Mouse (Mus musculus) megakaryocyte progenitor cell, adult 5-6 weeks (primary cell): Measurements from ENCODE around the gene Gm20388. TPM values are rescaled to one million over a fixed set of nuclear protein-coding genes. Genes with fewer than 3 reads are reported as not detected.

ENCODE experiments used
- ATAC-seq: replicated peaks from 2 replicates; pipeline ENCODE4 v1.8.0; 2016; ENCODE audit warnings: mild to moderate bottlenecking, moderate TSS enrichment, inconsistent platforms; ENCODE audit not compliant: poor library complexity
- total RNA-seq, 2 experiments: library from RNA; stranded (forward) in 1 of 2; stranded (reverse) in 1 of 2; fragments of 157-497, 149-512 nt in 1 of 2; fragments of 200-1000 nt in 1 of 2; gene quantifications; 2 replicates each; pipeline versions ENCODE4 v1.2.3 to v1.2.4; 2015 to 2017

Gene Gm20388
- total RNA-seq, 2 experiments from 2014 or later: 18.6 TPM; not detected in 1

DNA sequence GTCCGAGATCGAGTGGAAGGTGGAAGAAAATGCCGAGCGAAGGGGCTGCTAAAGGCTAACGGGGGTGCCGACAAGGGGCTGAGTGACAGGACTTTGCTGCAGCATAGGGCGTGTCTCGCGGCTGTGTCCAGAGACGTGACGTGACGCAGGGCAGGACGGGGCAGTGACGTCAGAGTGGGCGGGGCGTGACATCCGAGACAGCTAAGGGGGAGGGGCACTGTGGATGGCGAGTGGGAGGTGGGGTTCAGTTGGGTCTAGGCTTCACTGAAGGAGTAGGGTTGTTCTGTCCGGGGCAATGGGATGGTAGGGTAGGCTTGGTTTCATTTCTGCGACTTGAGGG, 3463.6 kb downstream of the Gm20388 start:
- peak; percentile 81 for ATAC-seq

DNA sequence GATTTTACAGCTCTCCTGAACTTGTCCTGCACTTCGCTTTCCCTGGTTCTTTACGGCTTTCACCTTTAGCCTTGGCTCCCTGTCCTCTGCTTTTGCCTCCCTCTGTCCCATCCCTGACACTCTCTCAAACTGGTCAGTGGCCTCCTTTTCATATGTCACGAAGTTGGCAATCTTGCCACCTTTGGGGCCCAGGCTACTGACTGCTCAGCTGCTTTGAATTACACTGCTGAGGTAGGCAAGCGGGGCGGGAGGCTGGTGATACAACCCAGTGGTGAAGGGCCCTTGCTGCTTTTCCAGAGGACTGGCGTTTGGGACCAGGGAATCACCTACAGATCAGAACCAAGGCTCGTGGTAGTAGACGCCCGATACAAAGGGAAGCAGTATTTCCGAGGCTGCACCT, 3465.1 kb downstream of the Gm20388 start:
- ATAC-seq: no peak

DNA sequence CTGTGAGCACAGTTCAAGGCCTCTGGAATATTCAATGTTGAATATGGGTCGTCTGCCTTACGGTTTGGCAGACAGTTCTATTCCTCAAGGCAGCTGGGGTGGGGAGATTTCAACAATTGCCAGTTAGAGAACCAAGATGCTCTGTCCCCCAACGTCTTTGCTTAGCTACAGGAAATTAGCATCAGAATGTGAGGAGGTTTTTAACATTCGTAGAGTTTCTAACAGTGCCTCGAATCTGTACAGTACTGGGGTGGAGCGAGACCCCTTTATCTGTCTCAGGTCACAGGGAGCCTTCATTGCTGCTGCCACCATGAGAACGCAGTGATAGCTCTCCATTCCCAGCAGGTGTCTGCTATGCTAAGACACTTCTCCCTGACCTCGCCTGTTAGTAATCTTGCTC, 3465.5 kb downstream of the Gm20388 start:
- no peak for ATAC-seq

DNA sequence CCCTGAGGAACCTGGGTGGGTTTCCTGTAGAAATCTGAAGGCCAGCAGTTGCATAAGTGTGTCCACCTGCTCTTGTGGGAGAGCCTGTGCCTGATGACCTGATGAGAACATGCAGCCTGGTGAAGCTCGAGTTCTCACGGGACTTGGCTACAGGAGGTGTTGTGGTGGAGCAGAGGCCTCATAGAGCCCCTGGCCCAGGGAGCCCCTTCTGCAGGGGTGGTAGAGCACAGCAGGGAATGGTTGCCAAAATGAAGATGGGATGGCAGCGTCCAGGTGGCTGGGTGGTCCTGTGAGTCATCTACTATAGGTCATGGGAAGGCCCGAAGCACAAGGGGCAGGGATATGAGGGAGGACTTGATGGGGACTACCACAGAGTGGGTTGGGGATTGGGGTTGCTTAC, 3471.1 kb downstream of the Gm20388 start:
- no peak for ATAC-seq

DNA sequence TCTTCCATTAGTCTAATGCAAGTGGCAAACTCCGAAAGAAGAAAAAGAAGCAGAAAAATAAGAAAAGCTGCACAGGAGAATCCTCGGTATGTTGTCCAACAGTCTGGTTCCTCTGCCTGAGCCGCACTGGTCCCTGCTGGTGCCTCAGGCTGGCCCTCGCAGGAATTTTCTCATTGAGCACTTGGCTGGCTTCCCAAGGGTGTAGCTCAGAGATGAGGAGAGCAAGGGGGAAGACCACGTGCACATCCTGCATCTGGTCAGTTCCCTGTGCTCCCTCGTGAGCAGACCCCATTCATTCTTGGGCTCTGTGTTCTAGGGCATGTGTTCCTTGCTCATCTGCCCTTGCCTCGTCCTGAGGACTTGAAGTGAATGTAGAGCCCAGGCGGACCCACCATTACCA, 3471.9 kb downstream of the Gm20388 start:
- no peak for ATAC-seq

DNA sequence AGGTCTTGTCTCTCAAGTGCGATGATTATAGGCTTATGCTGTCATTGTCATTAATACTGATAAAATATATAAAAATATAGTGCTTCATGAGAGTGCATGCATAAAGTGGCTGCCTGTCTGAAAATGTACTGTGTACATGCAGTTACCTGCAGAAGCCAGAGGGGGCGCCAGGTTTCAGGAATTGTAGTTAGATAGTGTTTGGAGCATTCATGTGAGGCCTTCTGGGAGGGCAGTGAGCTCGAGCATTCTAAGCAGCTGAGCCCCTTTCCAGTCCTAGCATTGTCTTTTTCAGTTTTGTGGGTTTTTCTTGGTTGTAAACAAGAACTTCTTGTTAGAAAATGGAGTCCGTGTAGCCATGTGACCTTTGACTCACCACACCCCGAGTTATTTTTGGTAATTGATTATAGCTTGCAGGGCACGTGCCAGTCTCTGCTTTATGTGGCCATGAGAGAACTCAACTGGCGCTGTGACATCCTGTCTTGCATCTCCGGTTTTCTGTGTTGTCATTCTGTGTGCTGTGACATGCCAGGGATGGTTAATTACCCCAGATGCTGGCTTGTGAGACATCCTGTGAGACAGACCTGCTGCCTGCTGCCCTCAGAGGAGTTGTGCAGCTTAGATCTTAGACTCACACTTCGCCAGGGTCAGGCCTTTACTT, 3474.4 kb downstream of the Gm20388 start:
- peak; percentile 85 for ATAC-seq

DNA sequence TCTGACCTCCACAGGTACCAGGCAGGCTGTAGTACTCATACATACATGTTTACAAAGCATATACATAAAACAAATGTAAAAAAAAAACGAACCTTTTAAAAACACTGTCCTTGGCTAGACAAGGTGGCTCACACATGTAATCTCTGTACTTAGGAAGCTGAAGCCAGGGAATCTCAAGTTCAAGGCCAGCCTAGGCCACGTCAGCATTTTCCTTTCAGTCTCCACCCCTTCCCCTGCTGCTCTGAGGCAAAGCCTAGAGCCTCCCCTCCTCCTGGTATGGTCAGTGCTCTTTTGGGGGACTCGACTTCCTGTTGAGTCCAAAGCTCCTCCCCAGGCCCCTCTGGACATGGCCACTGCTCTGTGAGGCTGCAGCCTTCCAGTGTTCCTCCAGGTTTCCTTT, 3476.4 kb downstream of the Gm20388 start:
- no peak for ATAC-seq

DNA sequence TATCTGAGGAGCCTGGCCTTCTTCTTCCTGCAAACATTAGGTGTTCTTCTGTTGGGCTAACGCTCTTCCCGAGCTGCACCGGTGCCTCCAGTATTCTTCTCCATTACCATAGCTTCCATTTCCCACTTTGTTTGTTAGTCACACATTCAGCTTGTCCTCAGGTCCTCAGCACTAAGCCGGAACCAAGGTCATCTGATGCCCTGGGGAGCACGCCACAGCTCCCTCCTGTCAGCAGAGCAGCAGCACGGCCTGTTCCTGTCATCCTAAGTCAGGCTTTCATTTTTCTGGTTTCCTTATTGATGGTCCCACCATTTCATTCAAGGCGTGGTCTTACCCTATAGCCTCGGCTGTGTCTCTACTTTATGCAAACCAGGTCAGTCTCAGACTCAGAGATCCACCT, 3477.2 kb downstream of the Gm20388 start:
- no peak for ATAC-seq

DNA sequence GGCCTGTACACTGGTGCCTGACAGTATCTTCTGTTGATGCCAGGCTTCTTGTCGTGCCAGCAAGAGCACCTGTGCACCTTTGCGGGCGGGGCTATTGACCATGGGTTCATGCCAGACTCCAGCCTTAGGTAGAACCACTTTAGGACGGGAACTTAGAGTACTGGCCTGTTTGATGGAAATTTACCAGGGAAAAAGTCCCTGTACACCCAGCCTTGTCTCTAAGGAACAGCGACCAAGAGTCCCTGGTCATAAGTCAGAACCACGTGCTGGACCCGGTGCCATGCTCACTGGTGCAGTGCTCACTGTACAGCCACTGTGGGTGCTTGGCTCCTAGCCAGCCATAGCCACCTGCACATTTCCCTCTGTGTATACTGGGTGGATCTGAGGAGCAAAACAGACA, 3478.4 kb downstream of the Gm20388 start:
- no peak for ATAC-seq

DNA sequence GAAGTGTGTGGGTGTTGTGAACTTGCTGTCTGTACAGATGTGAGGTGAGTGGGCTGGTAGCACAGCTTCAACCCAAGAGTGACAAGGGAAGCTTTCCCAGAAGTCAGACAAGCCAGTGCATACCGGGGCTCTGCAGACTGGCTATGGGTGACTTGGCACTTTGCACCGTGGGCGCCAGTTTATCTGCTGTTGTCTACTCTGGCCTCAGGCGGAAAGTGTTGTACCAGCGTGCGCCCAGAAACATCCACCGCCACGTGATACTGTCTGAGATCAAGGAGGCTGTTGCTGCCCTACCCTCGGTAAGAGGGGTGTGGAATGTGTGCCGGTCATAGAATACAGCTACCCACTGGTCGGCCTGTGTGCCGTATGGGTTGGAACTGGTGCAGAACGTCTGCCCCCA, 3487.7 kb downstream of the Gm20388 start:
- peak; percentile 80 for ATAC-seq

DNA sequence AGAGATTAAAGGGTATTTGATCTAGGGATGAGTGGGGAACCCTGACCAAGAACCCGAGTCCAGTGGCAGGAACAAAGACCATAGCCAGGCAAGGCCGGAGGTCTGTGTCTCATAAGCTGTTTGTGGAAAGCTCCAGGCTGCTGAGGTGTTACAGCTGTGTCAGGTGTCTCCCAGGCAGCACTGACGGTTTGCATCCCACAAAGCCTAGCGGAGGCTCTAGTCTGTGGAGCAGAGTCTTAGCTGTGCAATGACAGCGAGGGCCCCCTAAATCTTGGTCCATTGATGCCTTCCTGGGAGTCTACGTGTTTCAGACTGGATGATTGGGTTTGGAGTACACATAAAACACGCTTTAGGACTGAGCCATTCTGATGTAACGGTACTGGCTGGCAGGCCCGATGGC, 3491.3 kb downstream of the Gm20388 start:
- no peak for ATAC-seq

DNA sequence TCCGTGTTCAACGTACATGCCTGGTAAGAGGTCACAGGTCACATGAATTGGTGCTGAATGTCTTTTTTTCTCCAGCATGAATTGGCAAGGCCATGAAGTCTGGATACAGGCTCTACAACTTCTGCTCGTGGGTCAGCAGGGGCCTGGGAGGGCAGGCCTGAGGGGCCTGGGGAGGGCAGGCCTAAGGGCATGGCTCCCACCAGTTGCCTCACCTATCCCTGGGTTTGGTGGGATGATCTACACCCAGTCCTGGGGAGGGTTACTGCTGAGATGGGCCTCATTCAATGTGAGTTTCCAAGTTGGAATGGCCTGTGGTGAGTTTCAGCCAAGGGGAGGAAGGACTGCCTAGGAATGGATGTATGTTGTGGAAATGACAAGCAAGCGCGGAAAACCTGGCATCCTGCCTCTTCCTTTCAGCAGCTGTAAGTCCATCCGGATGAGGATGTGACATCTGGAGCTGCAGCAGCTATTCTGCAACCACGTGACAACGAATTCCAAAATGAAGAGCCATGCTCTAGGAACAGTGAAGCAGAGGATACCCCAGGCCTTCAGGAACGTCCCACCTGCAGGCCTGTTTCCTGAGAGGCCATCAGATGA, 3492.2 kb downstream of the Gm20388 start:
- no peak for ATAC-seq

DNA sequence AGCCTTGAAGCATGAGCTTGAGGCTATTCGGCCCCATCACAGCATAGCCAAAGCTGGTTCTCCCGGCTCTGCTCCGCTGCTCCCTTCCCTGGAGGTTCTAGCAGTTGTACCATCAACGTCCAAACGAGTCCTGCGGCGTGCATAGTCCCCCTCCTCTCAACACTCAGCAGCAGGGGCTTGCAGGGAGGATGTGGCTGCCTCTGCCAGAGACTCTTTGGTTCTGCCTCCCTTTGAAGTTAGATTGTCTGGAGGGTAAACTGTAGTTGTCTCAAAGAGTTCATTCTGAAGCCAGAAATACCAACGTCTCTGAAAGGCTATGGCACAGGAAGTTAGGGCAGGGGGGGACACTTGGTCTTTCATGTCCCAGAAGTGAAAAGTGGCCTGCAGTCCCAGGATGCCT, 3493.9 kb downstream of the Gm20388 start:
- ATAC-seq: no peak

DNA sequence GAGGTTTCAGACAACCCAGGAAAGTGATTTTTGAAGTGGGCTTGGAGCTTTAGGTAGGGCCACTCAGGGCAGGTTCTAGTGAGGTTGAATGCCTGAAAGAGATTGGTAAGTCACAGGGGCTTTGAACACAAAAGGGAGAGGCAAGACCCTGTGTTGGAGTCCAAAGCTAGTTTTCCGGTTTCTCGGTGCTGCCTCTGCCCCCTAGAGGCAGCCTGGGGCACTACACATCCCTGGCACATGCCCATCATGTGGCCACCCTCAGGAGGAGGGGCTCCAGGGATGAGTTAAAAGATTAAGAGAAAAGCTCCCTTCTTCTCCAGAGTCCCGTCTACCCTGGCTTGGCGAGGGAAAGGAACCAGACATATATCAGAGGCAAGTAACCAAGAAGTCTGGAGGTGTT, 3496.1 kb downstream of the Gm20388 start, which contains the start of gene Mc1r:
Mc1r (plus strand) TSS at position 322 of the 400 bp plus-strand sequence.
- peak; percentile 54 for ATAC-seq

DNA sequence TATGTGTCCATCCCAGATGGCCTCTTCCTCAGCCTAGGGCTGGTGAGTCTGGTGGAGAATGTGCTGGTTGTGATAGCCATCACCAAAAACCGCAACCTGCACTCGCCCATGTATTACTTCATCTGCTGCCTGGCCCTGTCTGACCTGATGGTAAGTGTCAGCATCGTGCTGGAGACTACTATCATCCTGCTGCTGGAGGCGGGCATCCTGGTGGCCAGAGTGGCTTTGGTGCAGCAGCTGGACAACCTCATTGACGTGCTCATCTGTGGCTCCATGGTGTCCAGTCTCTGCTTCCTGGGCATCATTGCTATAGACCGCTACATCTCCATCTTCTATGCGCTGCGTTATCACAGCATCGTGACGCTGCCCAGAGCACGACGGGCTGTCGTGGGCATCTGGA, 3497.0 kb downstream of the Gm20388 start:
- ATAC-seq: no peak

DNA sequence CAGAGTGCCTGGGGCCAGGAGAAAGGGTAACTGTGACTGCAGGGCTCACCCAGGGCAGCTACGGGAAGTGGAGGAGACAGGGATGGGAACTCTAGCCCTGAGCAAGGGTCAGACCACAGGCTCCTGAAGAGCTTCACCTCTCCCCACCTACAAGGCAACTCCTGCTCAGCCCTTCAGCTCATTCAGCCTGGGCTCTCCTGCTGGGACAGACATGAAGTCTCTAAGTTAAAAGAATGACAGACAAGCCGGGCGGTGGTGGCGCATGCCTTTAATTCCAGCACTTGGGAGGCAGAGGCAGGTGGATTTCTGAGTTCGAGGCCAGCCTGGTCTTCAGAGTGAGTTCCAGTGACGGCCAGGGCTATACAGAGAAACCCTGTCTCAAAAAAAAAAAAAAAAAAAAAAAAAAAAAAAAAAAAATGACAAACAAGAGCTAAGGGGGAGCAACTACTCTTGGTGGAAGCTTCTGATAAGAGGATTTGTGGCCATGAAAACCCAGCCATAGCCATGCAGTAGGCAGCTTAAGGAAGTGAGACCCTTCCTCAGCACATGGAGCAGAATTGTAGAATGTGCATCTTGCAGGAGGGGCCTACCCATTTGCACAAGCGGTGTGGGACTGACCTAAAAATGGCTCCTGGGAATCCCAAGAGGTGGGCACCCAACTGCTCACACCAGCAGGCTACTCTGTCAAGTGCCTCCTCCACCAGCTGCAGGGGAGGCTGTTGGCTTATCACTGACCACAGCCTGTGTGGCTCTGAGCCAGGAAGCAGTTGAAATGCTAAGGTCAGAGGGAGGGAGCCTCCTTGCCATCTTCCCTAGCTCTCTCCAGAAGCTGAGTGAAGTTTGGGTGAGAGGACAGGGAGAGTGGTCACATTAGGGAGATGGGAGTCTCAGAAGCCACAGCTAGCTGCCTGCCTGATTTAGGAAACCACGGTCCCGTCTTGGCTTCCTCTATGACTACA, 3498.2 kb downstream of the Gm20388 start:
- peak; percentile 58 for ATAC-seq

DNA sequence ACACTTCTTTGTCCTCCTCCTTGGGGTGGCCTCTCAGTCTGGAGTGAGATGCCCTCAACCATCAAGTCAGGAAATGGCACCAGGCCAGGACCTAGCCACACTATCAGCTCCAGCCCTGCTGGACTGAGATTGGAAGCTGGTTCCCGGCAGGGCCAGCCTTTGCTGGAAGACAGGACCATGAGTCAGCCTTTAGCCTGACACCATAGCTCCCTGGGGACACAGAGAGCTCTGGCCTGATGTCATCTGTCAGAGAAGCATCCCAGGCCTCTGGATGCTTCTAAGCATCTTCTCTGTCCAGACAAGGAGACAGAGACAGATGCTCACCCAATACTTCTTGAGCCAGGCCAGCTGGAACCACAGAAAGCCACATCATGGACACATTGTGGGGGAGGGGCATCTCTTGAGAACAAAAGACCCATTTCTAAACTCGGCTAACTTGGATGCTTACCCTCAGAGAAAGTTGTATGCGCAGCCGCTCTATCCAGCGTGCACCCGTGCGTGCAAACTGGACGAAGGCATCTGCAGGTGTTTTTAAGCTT, 3499.5 kb downstream of the Gm20388 start:
- peak; percentile 8; the same call in 1 of the 2 replicates for ATAC-seq

DNA sequence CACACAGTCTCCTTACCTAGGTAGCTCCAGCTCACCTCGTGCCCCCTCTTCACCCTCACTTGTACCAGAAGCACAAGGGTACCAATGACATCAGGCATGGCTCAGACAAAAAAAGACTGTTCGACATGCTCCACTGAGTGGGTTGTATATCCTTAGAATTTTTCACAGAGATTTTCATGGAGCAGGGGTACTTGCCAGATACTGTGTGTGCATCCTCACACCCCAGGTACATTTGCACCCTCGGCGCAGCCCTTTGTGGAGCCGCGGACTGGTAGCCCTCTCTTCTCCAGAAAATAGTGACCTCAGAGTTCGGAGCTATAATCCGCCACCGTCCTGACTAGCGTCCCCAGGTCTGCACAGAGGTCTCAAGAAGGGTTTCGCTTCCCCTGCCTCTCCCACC, 3500.1 kb downstream of the Gm20388 start:
- no peak for ATAC-seq

DNA sequence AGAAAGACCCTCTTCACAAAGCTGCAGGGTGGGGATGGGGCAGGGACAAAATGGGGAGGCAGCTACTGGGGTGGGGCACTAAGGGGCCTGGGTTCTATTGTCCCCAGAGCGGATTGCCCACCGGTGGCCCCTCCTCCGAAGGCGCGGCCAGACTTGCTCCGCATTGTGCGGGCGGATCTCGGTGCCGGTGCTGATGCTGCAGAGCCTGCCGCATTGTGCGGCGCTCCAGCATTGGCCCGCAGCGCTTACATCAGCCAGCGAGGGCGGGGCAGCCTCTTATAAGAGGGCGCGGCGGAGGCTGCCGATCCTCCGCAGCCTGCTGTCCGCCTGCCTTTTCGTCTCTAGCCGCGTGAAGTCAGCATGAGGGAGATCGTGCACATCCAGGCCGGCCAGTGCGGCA, 3500.6 kb downstream of the Gm20388 start, which contains the start of gene Tubb3:
Tubb3 (plus strand) TSS at position 179 of the 400 bp plus-strand sequence.
- peak; percentile 47 for ATAC-seq

DNA sequence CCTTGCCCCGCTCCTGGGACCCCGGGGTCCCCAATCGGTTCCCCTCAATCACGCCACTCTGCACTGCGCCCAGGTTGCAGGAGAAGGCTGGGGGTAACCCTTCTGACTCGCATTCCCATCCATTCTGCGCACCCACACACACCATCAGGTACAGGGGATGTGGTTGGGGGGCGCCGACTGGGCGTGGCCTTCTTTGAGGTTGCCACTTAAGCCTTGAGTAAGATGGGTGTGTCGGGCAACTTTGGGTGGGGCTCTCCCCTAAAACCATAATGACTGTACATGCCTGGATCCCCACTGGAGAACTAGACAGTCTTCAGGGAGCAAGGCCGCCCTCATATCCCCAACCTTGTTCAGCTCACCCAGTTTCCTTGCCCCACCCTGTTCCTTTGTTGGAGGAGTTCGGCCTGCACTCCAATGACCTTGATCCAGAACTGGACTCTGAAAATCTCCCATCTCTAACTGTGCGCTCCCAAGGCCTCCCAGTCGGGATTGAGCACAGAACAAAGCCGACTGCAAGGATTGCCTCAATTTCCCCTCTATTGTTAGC, 3501.2 kb downstream of the Gm20388 start:
- no peak for ATAC-seq

DNA sequence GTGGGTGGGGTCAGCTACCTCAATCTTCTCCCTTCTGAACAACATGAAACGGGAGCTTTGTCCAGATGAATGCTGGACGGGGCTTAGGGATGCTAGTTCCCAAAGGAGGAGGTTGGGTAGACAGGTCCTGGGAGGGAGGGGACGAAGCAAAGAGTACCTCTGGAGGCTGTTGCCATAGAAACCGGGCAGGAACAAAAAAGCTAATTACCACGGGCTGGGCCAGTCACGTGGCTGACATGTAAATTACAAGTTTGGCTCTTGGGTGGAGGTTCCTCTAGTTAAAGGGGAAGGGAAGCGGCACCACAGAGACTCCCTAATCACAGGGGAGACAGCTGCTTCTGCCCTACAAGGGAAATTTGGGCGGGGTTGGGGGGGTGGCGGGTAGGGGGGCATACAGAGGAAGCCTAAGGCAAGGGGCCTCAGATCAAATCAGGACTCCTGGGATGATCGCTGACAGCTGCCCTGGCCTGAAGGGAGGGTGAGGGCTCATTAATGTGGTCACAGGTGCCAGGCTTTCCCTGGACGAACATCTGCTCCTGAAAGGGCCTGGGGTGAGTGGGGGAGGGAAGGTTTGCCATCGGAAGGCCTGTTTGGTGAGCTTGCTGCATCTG, 3502.0 kb downstream of the Gm20388 start:
- ATAC-seq: no peak
